In genomic region chr17:45547461-45548190, GRCm38 (mm10) we compare ENCODE assay signal across 12 mouse cellular contexts. TPM values are rescaled to one million over a fixed set of nuclear protein-coding genes. Genes with fewer than 3 reads are reported as not detected.
DNase-seq lines count a peak whose midpoint lies in the region; ATAC-seq and TF ChIP-seq lines count a peak whose summit lies in the region.
"Had no signal": no experiment of that assay in that cellular context is flagged by ENCODE, and none has a peak within 500 bp of the region (broad histone marks: within the 10 kb centered on the region; RNA-seq: fewer than 3 reads in every experiment).

No protein-coding gene starts in this region.

- peak overlapping the region; percentile 80; the same call in 1 of the 2 replicates for H3K4me2 ChIP-seq in forebrain, embryonic 11.5 days (ENCODE audit: low read depth, low read length, severe bottlenecking)
- H3K4me2 ChIP-seq in forebrain, embryonic 14.5 days (ENCODE audit: low read length) = peak overlapping the region; percentile 63
- peak overlapping the region; percentile 68 for H3K4me2 ChIP-seq in midbrain, embryonic 13.5 days (replicated peaks)
- H3K4me2 ChIP-seq in stomach, postnatal 0 days (replicated peaks; ENCODE audit: low read depth) = no peak overlapping the region

- peaks cover 45% of the 10 kb centered on the region for H3K27me3 ChIP-seq in forebrain, embryonic 11.5 days (ENCODE audit: control insufficient read depth, insufficient read depth, low read length)
- H3K27me3 ChIP-seq in forebrain, embryonic 10.5 days (ENCODE audit: poor library complexity, severe bottlenecking) = peaks cover 83% of the 10 kb centered on the region
- H3K27me3 ChIP-seq in cerebellum, adult 2 months (ENCODE audit: control insufficient read depth, insufficient read depth, low read length) = no peaks in the 10 kb centered on the region
- peaks cover 27% of the 10 kb centered on the region for H3K27me3 ChIP-seq in forebrain, embryonic 14.5 days (replicated peaks; ENCODE audit: control insufficient read depth, insufficient read depth, low read length)
- peaks cover 50% of the 10 kb centered on the region for H3K27me3 ChIP-seq in midbrain, embryonic 13.5 days
- H3K27me3 ChIP-seq in stomach, postnatal 0 days (ENCODE audit: control insufficient read depth, insufficient read depth, low read length) = peaks cover 10% of the 10 kb centered on the region; the same call in 1 of the 2 replicates
- H3K27me3 ChIP-seq in heart, embryonic 10.5 days (ENCODE audit: insufficient read depth, poor library complexity, severe bottlenecking) = peaks cover 93% of the 10 kb centered on the region

- no peaks in the 10 kb centered on the region for H3K9me3 ChIP-seq in forebrain, embryonic 11.5 days (ENCODE audit: control insufficient read depth, low read length)
- H3K9me3 ChIP-seq in forebrain, embryonic 10.5 days = no peaks in the 10 kb centered on the region; the same call in 1 of the 2 replicates
- no peaks in the 10 kb centered on the region for H3K9me3 ChIP-seq in forebrain, embryonic 14.5 days (replicated peaks; ENCODE audit: control insufficient read depth, low read length)
- H3K9me3 ChIP-seq in midbrain, embryonic 13.5 days = no peaks in the 10 kb centered on the region
- no peaks in the 10 kb centered on the region for H3K9me3 ChIP-seq in stomach, postnatal 0 days (ENCODE audit: control insufficient read depth, low read length)
- no peaks in the 10 kb centered on the region for H3K9me3 ChIP-seq in heart, embryonic 10.5 days

- H3K9ac ChIP-seq in forebrain, embryonic 11.5 days (ENCODE audit: low read length) = no peak overlapping the region
- H3K9ac ChIP-seq in forebrain, embryonic 14.5 days (ENCODE audit: low read length) = no peak overlapping the region
- H3K9ac ChIP-seq in midbrain, embryonic 13.5 days (replicated peaks) = no peak overlapping the region; the same call in 1 of the 2 replicates
- no peak overlapping the region for H3K9ac ChIP-seq in stomach, postnatal 0 days (ENCODE audit: low read length)
- H3K9ac ChIP-seq: liver, embryonic 14.5 days had no signal

- peaks cover 25% of the 10 kb centered on the region for H3K4me1 ChIP-seq in forebrain, embryonic 11.5 days (replicated peaks; ENCODE audit: control insufficient read depth, insufficient read depth, low read length)
- peaks cover 76% of the 10 kb centered on the region for H3K4me1 ChIP-seq in forebrain, embryonic 10.5 days
- H3K4me1 ChIP-seq in cerebellum, adult 2 months (ENCODE audit: control insufficient read depth, insufficient read depth, low read length) = peaks cover 53% of the 10 kb centered on the region
- peaks cover 31% of the 10 kb centered on the region for H3K4me1 ChIP-seq in forebrain, embryonic 14.5 days (ENCODE audit: control insufficient read depth, insufficient read depth, low read length)
- peaks cover 72% of the 10 kb centered on the region for H3K4me1 ChIP-seq in midbrain, embryonic 13.5 days (replicated peaks)
- H3K4me1 ChIP-seq in stomach, postnatal 0 days (replicated peaks; ENCODE audit: control insufficient read depth, insufficient read depth) = no peaks in the 10 kb centered on the region
- peaks cover 45% of the 10 kb centered on the region for H3K4me1 ChIP-seq in heart, embryonic 10.5 days

- 84% methylated on average over 5 of the region's 5 CpGs for WGBS in forebrain, embryonic 11.5 days
- whole genome bisulfite sequencing in forebrain, embryonic 10.5 days = 81% methylated on average over 5 of the region's 5 CpGs
- 12% methylated on average over 5 of the region's 5 CpGs for whole genome bisulfite sequencing in cerebellum, adult 2 months
- 80% methylated on average over 5 of the region's 5 CpGs for WGBS in forebrain, embryonic 14.5 days
- 75% methylated on average over 5 of the region's 5 CpGs for WGBS in midbrain, embryonic 13.5 days
- 77% methylated on average over 5 of the region's 5 CpGs for WGBS in stomach, postnatal 0 days
- whole genome bisulfite sequencing in heart, embryonic 10.5 days = 70% methylated on average over 5 of the region's 5 CpGs

- H3K36me3 ChIP-seq in forebrain, embryonic 11.5 days (ENCODE audit: control insufficient read depth, insufficient read depth, low read length) = no peaks in the 10 kb centered on the region
- H3K36me3 ChIP-seq in forebrain, embryonic 10.5 days (replicated peaks) = peaks cover 21% of the 10 kb centered on the region
- peaks cover 42% of the 10 kb centered on the region for H3K36me3 ChIP-seq in forebrain, embryonic 14.5 days (ENCODE audit: control insufficient read depth, insufficient read depth, low read length)
- peaks cover 35% of the 10 kb centered on the region for H3K36me3 ChIP-seq in midbrain, embryonic 13.5 days
- no peaks in the 10 kb centered on the region; the same call in 1 of the 2 replicates for H3K36me3 ChIP-seq in stomach, postnatal 0 days (ENCODE audit: control insufficient read depth, insufficient read depth, low read length)
- H3K36me3 ChIP-seq in heart, embryonic 10.5 days = 0 out of 2 replicates have a peak, but pooled peaks cover 2% of the 10 kb centered on the region

- H3K4me3 ChIP-seq in forebrain, embryonic 11.5 days (ENCODE audit: low read depth, low read length) = no peak overlapping the region
- no peak overlapping the region for H3K4me3 ChIP-seq in forebrain, embryonic 10.5 days
- H3K4me3 ChIP-seq in cerebellum, adult 2 months (replicated peaks; ENCODE audit: insufficient read depth, low read depth, low read length) = peak overlapping the region; percentile 88
- peak overlapping the region; percentile 88 for H3K4me3 ChIP-seq in forebrain, embryonic 14.5 days (ENCODE audit: low read depth, low read length)
- peak overlapping the region; percentile 87 for H3K4me3 ChIP-seq in midbrain, embryonic 13.5 days (replicated peaks)
- no peak overlapping the region for H3K4me3 ChIP-seq in stomach, postnatal 0 days (ENCODE audit: low read depth, low read length)
- no peak overlapping the region for H3K4me3 ChIP-seq in heart, embryonic 10.5 days

- no peak overlapping the region for H3K27ac ChIP-seq in forebrain, embryonic 11.5 days (ENCODE audit: low read depth, low read length)
- no peak overlapping the region for H3K27ac ChIP-seq in forebrain, embryonic 10.5 days
- H3K27ac ChIP-seq in cerebellum, adult 2 months (ENCODE audit: insufficient read depth, low read length) = peak overlapping the region; percentile 26
- no peak overlapping the region for H3K27ac ChIP-seq in forebrain, embryonic 14.5 days (ENCODE audit: low read depth, low read length)
- H3K27ac ChIP-seq in midbrain, embryonic 13.5 days = no peak overlapping the region
- no peak overlapping the region for H3K27ac ChIP-seq in stomach, postnatal 0 days (replicated peaks)
- no peak overlapping the region for H3K27ac ChIP-seq in heart, embryonic 10.5 days
- H3K27ac ChIP-seq: liver, embryonic 14.5 days had no signal

- peak; percentile 28; the same call in 1 of the 2 replicates for TF ChIP-seq CTCF in cerebellum, adult 2 months (IDR thresholded peaks at IDR 0.05; ENCODE audit: borderline replicate concordance, insufficient read depth, low read depth, low read length)
- TF ChIP-seq CTCF in stomach, postnatal 0 days (IDR thresholded peaks at IDR 0.05; ENCODE audit: low read depth) = no peak

- DNase-seq in forebrain, embryonic 11.5 days (ENCODE audit: low spot score) = no peak
- DNase-seq in forebrain, embryonic 10.5 days (ENCODE audit: extremely low spot score, low spot score) = no peak
- peak; percentile 69 to 78 for DNase-seq in cerebellum, adult 2 months
- DNase-seq in forebrain, embryonic 14.5 days (ENCODE audit: low spot score) = no peak
- DNase-seq in stomach, postnatal 0 days (ENCODE audit: low spot score) = no peak
- no peak for DNase-seq in heart, embryonic 10.5 days (ENCODE audit: low spot score)
- DNase-seq in heart, postnatal 4 days = no peak
- DNase-seq: kidney, postnatal 14 days had no signal

- ATAC-seq in forebrain, embryonic 11.5 days (replicated peaks; ENCODE audit: low FRiP score) = no peak
- no peak for ATAC-seq in forebrain, embryonic 14.5 days
- no peak for ATAC-seq in midbrain, embryonic 13.5 days
- no peak for ATAC-seq in stomach, postnatal 0 days (ENCODE audit: low FRiP score, low TSS enrichment)

- TF ChIP-seq EP300 in stomach, postnatal 0 days (optimal IDR thresholded peaks at IDR 0.05) = no peak

- 0 out of 2 replicates have a peak, but pooled peaks have one; percentile 11 for TF ChIP-seq POLR2A in cerebellum, adult 2 months (IDR thresholded peaks at IDR 0.05; ENCODE audit: borderline replicate concordance, insufficient read depth, low read length)

RNA-seq across cellular contexts. Expression of gene Tmem151b, which starts 1.9 kb away (rescaled TPM):
- polyA plus RNA-seq in forebrain, embryonic 11.5 days (2014; fragmentation: Nextera tagmentation; extraction: Ambion mirVana) = 8.2 and 9.1 TPM in 2 replicates
- polyA plus RNA-seq in forebrain, embryonic 10.5 days (2016; fragmentation: Nextera tagmentation; extraction: Ambion mirVana) = 4.8 and 6.3 TPM in 2 replicates
- polyA plus RNA-seq in cerebellum, adult 2 months (2012; rRNA removed) = 125 and 130 TPM in 2 replicates
- polyA plus RNA-seq in forebrain, embryonic 14.5 days (2014; fragmentation: Nextera tagmentation; extraction: Ambion mirVana) = 19.2 and 21.2 TPM in 2 replicates
- 23.5 and 25.5 TPM in 2 replicates for polyA plus RNA-seq in midbrain, embryonic 13.5 days (2015; fragmentation: Nextera tagmentation; extraction: Ambion mirVana)
- polyA plus RNA-seq in stomach, postnatal 0 days (2015; fragmentation: Nextera tagmentation; extraction: Ambion mirVana) = 0.41 and 0.63 TPM in 2 replicates
- polyA plus RNA-seq in heart, embryonic 10.5 days (2016; fragmentation: Nextera tagmentation; extraction: Ambion mirVana) = 0.84 and 1.7 TPM in 2 replicates
- under 1 TPM; 0.20 to 0.24 TPM for total RNA-seq in heart, postnatal 4 days (2021)
- total RNA-seq: gastrocnemius, adult 18-20 months had no signal

RNA-seq across cellular contexts. Expression of gene Nfkbie, which starts 7.9 kb away (rescaled TPM):
- 5.9 and 6.0 TPM in 2 replicates for polyA plus RNA-seq in forebrain, embryonic 11.5 days (2014; fragmentation: Nextera tagmentation; extraction: Ambion mirVana)
- 6.6 and 6.9 TPM in 2 replicates for polyA plus RNA-seq in forebrain, embryonic 10.5 days (2016; fragmentation: Nextera tagmentation; extraction: Ambion mirVana)
- polyA plus RNA-seq in cerebellum, adult 2 months (2012; rRNA removed) = 12.5 and 13.5 TPM in 2 replicates
- 3.3 and 4.1 TPM in 2 replicates for polyA plus RNA-seq in forebrain, embryonic 14.5 days (2014; fragmentation: Nextera tagmentation; extraction: Ambion mirVana)
- 5.2 and 7.1 TPM in 2 replicates for polyA plus RNA-seq in midbrain, embryonic 13.5 days (2015; fragmentation: Nextera tagmentation; extraction: Ambion mirVana)
- 1.6 and 2.0 TPM in 2 replicates for polyA plus RNA-seq in stomach, postnatal 0 days (2015; fragmentation: Nextera tagmentation; extraction: Ambion mirVana)
- 2.8 and 3.7 TPM in 2 replicates for polyA plus RNA-seq in heart, embryonic 10.5 days (2016; fragmentation: Nextera tagmentation; extraction: Ambion mirVana)
- 1 to 10 TPM; 1.5 to 1.9 TPM for total RNA-seq in heart, postnatal 4 days (2021)

RNA-seq across cellular contexts. Expression of gene Slc35b2, which starts 16.0 kb away (rescaled TPM):
- polyA plus RNA-seq in forebrain, embryonic 11.5 days (2014; fragmentation: Nextera tagmentation; extraction: Ambion mirVana) = 103 and 105 TPM in 2 replicates
- 114 and 117 TPM in 2 replicates for polyA plus RNA-seq in forebrain, embryonic 10.5 days (2016; fragmentation: Nextera tagmentation; extraction: Ambion mirVana)
- 71.3 and 74.0 TPM in 2 replicates for polyA plus RNA-seq in cerebellum, adult 2 months (2012; rRNA removed)
- polyA plus RNA-seq in forebrain, embryonic 14.5 days (2014; fragmentation: Nextera tagmentation; extraction: Ambion mirVana) = 99.4 and 102 TPM in 2 replicates
- polyA plus RNA-seq in midbrain, embryonic 13.5 days (2015; fragmentation: Nextera tagmentation; extraction: Ambion mirVana) = 89.2 and 95.3 TPM in 2 replicates
- polyA plus RNA-seq in stomach, postnatal 0 days (2015; fragmentation: Nextera tagmentation; extraction: Ambion mirVana) = 72.7 and 76.8 TPM in 2 replicates
- polyA plus RNA-seq in heart, embryonic 10.5 days (2016; fragmentation: Nextera tagmentation; extraction: Ambion mirVana) = 107 and 118 TPM in 2 replicates
- 10 to 100 TPM; 37.3 to 39.2 TPM for total RNA-seq in heart, postnatal 4 days (2021)

RNA-seq across cellular contexts. Expression of gene Tcte1, which starts 24.4 kb away (rescaled TPM):
- polyA plus RNA-seq in forebrain, embryonic 11.5 days (2014; fragmentation: Nextera tagmentation; extraction: Ambion mirVana) = 0.95 and 2.0 TPM in 2 replicates
- 1.1 and 1.3 TPM in 2 replicates for polyA plus RNA-seq in forebrain, embryonic 10.5 days (2016; fragmentation: Nextera tagmentation; extraction: Ambion mirVana)
- polyA plus RNA-seq in cerebellum, adult 2 months (2012; rRNA removed) = 0.61 and 0.74 TPM in 2 replicates
- 5.7 and 8.5 TPM in 2 replicates for polyA plus RNA-seq in forebrain, embryonic 14.5 days (2014; fragmentation: Nextera tagmentation; extraction: Ambion mirVana)
- polyA plus RNA-seq in midbrain, embryonic 13.5 days (2015; fragmentation: Nextera tagmentation; extraction: Ambion mirVana) = 2.6 and 2.7 TPM in 2 replicates
- 0.04 and 0.13 TPM in 2 replicates for polyA plus RNA-seq in stomach, postnatal 0 days (2015; fragmentation: Nextera tagmentation; extraction: Ambion mirVana)
- 0.36 and 0.80 TPM in 2 replicates for polyA plus RNA-seq in heart, embryonic 10.5 days (2016; fragmentation: Nextera tagmentation; extraction: Ambion mirVana)
- not detected for total RNA-seq in heart, postnatal 4 days (2021)
- total RNA-seq: gastrocnemius, adult 18-20 months had no signal
- polyA plus RNA-seq: heart, postnatal 0 days; liver, embryonic 14.5 days had no signal

RNA-seq across cellular contexts. Expression of gene Hsp90ab1, which starts 25.4 kb away (rescaled TPM):
- polyA plus RNA-seq in forebrain, embryonic 11.5 days (2014; fragmentation: Nextera tagmentation; extraction: Ambion mirVana) = 1,787 and 1,872 TPM in 2 replicates
- 2,210 and 2,220 TPM in 2 replicates for polyA plus RNA-seq in forebrain, embryonic 10.5 days (2016; fragmentation: Nextera tagmentation; extraction: Ambion mirVana)
- 915 and 924 TPM in 2 replicates for polyA plus RNA-seq in cerebellum, adult 2 months (2012; rRNA removed)
- polyA plus RNA-seq in forebrain, embryonic 14.5 days (2014; fragmentation: Nextera tagmentation; extraction: Ambion mirVana) = 1,462 and 1,472 TPM in 2 replicates
- polyA plus RNA-seq in midbrain, embryonic 13.5 days (2015; fragmentation: Nextera tagmentation; extraction: Ambion mirVana) = 1,587 and 1,677 TPM in 2 replicates
- polyA plus RNA-seq in stomach, postnatal 0 days (2015; fragmentation: Nextera tagmentation; extraction: Ambion mirVana) = 715 and 750 TPM in 2 replicates
- polyA plus RNA-seq in heart, embryonic 10.5 days (2016; fragmentation: Nextera tagmentation; extraction: Ambion mirVana) = 1,633 and 1,893 TPM in 2 replicates
- 1,000 to 10,000 TPM; 1,093 to 1,133 TPM for total RNA-seq in heart, postnatal 4 days (2021)

Comparison
In these comparisons a context has a peak if more than half of its experiments do, and no peak if none do; other contexts are left out.
1. H3K4me3 ChIP-seq: peak in cerebellum, adult 2 months (single experiment), forebrain, embryonic 14.5 days (single experiment) and midbrain, embryonic 13.5 days (single experiment); none in forebrain, embryonic 11.5 days (single experiment), forebrain, embryonic 10.5 days (single experiment), stomach, postnatal 0 days (single experiment) and heart, embryonic 10.5 days (single experiment).
2. DNase-seq: peak in cerebellum, adult 2 months (2 of 2); none in forebrain, embryonic 11.5 days (single experiment), forebrain, embryonic 10.5 days (single experiment), forebrain, embryonic 14.5 days (single experiment), stomach, postnatal 0 days (single experiment), heart, embryonic 10.5 days (single experiment) and heart, postnatal 4 days (single experiment).